Mouse (Mus musculus) layer of hippocampus, postnatal 14 days (tissue): ENCODE measurements around the gene Atg7. TPM values are rescaled to one million over a fixed set of nuclear protein-coding genes. Genes with fewer than 3 reads are reported as not detected.
A peak's percentile ranks its signal among the peaks of the same experiment; 100 is the strongest.
"Not testable (repeated sequence)": the region's sequence is repeated elsewhere in the genome, so short reads cannot be mapped to it uniquely, and the experiment has no call there.

ENCODE experiments used
- DNase-seq, 2 experiments: peaks; one replicate each; pipeline ENCODE4 v3.0.0; 2021 to 2022; ENCODE audit warnings: low spot score in 2 of 2, mixed read lengths in 1 of 2
- long read RNA-seq, 2 experiments: library from polyadenylated mRNA; stranded (forward); transcript quantifications; one replicate each; pipeline ENCODE4 v2.0.0; 2021
- total RNA-seq, 2 experiments: library from RNA; stranded (reverse); gene quantifications; 2 replicates each; pipeline ENCODE4 v1.2.3; 2021

Atg7 gene
- total RNA-seq, result 10 to 100 TPM; 21.0 to 27.7 TPM
- long read RNA-seq, experiment 1, transcript Atg7-201 (19 exons, 3,761 nt), result major isoform, 10 of 21 reads
- long read RNA-seq, experiment 1, partial matches to known transcripts, result 2 of 21 reads
- long read RNA-seq, experiment 1, other reads (novel, unspliced or antisense), result 7 of 21 reads
- long read RNA-seq, experiment 2, transcript Atg7-201 (19 exons, 3,761 nt), result major isoform, 6 of 18 reads
- long read RNA-seq, experiment 2, partial matches to known transcripts, result 5 of 18 reads
- long read RNA-seq, experiment 2, other reads (novel, unspliced or antisense), result 4 of 18 reads

DNA sequence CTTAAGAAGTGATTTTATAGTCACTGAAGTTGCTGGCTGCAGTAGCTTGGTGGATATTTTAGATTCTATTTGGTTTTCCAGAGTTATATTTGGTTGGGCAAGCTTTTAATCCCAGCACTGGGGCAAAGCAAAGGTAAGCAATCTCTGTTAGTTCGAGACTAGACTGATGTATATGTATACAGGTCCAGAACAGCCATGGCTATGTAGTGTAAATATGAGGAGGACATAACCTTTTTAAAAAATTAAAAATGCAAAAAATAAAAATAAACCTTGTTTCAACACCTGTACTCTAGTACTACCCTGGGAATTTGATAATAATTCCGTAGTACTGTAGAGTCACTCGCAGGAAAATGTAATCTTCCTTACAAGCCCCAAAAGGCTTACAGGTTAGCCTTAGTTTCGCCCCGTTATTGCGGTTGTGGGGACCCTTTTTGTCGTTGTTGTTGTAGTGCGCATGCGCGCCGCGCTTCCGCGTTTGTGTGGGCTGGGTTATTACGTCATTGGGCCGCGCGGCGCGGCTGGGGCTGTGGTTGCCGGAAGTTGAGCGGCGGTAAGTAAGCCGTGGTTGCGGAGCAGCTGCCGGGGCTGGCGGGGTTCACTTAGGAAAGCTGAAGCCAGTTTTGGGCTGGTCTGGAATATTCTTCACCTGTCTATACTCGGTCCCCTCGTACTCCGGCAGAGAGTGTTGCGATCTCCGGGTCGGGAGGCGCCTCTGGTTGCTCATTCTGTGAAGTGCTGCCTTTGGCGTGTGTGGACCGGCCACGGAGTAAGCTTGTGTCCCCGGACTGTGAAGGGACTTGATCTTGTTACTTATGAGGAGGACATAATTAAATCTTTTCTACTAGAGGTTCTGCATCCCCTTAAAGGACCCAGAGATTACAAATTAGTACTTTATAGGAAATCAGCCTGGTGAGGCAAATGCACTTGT is at the start of gene Atg7:
Gene Atg7 (plus strand): TSS at position 497 of the 928 bp plus-strand sequence.
- DNase-seq, result peak; percentile 90 to 92

DNA sequence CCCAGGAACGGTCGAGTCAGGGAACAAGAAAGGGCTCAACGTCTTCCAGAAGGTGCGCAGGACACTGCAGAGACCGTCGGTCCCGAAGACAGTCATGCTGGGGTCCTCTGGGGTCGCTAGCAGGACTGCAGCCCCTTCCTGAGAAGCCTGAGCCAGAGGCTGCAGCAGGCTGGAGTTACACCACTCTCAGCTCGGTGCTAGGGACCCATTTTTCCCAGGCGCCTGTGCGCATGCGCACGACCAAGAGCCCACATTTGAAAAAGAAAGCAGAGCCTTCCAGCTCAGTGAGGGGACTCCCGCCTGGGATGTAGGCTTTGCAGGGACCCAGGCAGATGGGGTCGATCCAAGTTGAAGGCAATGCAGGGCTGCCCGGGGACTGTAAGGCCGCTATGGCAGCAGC is 28.8 kb upstream of the Atg7 start:
- peak; percentile 56 to 73 for DNase-seq

DNA sequence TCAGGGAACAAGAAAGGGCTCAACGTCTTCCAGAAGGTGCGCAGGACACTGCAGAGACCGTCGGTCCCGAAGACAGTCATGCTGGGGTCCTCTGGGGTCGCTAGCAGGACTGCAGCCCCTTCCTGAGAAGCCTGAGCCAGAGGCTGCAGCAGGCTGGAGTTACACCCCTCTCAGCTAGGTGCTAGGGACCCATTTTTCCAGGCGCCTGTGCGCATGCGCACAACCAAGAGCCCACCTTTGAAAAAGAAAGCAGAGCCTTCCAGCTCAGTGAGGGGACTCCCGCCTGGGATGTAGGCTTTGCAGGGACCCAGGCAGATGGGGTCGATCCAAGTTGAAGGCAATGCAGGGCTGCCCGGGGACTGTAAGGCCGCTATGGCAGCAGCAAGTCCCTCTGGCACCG is 9.0 kb upstream of the Atg7 start:
- not testable (repeated sequence) for DNase-seq

DNA sequence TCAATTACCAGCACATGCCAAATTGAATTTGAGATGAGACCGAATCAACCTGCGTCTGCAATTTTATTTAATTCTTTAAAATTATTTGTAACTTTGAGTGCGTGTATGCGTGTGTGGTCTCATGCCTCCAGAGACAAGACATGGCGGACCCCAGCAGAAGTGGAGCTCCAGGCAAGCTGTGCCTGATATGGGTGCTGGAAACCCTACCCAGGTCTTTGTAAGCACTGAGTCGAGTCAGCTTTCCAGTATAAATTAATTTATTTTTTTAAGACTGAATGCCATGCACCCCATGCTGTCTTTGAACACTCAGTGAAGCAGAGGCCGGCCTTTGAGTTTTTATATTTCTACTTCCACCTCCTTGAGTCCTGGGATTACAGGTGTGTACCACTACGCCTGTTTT is 819 bp downstream of the Atg7 start:
- no peak for DNase-seq

DNA sequence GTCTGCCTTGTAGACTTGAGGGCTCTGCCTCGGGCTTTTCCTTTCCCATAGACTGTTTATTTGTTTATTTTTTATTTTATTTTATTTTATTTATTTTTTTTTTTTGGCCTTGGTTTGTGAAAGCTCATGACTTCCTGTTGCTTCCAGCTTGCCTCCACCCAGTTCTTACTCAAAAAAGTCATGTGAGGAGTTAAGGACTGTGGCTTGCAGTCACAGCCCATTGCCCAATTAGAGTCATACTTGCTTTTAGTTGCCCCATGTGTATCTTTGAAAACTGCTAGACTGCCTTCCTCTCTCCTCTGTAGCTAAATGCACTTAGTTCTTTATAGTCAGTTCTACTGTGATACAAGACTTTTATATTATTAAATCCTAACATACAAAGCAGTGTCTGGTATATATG is 1.6 kb downstream of the Atg7 start:
- no peak for DNase-seq

DNA sequence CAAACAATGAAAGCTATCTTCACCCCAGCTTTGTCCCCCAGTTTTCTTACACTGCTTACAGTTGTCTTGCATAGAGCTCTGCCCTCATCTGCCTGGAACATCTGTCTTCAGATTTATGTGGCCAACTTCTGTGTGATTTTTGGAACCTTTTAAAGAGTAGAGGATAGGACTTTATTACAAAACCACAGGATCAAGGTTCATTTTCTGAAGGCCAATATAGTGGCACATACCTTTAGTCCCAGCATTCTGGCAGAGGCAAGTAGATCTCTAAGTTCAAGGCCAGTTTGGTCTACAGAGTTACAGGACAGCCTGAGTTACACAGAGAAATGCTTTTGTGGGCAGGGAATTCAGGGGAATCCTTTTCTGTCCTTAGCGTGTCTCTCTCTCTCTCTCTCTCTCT is 3.3 kb downstream of the Atg7 start:
- no peak for DNase-seq

DNA sequence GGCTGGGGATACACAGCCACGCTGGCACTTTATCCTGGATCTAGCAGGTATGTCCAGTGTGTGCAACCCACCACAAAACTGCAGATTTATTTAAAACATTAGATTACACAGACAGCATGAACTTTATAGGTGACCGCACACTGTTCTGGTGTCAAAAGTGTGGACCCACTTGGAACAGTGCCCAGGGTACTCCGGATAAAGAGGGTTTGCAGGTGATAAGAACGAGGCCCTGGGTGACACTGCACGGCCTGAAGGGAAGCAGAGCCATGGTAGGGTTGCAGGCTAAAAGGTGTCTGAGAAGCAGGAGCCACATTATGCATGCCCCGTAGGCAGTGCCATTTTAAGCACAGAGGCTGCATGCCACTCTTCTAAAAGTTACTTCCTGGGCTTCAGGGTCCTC is 4.1 kb downstream of the Atg7 start:
- DNase-seq, result no peak

DNA sequence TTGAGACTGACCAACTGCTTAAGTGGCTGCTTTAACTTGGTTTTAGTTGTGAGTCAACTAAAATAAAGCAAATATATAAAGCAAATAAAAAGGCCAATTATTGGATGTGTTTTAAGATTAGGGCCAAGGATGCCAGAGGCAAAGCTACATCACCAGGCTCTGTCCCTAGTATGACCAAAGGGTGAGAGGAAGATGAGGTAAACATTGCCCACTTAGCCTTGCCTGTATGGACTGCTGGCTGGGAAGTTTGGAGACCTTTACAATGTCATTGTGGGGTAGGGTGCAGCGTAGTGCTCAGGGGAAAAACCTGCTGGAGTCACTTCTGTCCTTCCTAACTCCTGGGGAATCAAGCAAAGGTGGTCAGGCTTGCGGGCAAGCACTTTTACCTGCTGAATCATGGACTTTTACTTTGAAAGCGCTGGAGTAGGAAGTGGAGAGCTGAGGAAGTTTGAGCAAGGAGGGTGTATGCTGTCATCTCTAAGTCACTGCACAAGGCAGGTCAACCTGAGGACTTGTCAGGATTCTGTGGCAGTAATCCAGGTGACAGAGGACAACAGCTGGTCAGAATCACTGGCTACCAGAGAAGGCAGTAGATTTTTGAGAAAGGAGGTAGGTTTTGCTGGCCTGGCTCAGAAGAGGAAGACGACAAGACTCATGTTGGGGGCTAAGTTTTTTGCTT is 5.6 kb downstream of the Atg7 start:
- DNase-seq, result no peak

DNA sequence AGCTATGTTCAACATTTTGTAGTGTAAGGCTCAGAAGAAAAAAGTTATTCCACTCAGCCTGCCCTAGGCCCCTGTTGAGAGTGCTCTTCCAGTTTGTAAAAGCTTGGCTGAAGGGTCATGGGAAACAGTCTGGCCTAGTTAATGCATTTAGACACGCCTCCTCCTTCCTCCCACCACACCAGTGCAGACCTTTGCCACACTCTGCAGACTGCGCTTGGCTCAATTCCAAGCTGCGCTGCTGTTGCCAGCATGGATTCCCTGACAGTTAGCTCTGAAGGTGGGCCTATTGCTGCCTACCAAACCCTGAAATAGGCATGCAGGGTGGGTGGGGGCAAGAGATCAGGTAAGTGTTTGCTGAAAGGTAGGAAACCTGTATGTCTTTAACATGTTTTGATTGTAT is 9.3 kb downstream of the Atg7 start:
- DNase-seq, result no peak

DNA sequence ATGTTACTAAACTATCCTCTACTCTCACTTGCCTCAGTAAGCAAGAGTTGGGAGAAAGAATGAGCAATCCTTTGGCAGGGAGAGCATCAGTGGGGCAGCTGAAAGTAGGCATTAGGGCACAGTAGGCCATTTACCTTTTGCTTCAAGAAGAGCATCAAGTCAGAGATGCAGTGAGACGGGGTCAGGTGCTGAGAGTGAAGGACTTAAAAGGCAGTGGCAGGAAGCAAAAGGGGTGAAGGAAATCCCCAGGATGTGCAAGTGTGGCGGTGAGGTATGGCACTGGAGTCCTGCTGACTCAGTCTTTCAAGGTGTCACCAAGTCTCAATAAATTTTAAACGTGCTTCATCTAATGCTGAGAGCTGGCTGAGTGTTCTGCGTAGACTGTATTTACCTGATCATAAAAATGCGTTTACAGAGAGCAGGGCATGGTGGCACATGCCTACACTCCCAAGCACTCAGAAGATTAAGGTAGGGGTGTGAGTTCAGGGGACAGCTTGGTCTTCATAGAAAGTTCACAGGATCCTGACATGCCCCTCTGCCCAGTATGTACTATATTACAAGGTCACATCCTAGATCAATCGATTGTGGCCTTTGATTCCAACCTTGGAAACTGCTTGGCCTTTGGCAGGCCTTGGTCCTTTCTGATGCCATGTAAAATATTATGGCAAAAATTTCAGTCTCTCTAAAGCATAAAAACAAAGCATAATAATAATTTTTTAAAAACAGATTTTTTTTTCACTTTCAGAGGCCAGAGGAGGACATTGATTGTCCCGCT is 14.1 kb downstream of the Atg7 start:
- DNase-seq, result no peak

DNA sequence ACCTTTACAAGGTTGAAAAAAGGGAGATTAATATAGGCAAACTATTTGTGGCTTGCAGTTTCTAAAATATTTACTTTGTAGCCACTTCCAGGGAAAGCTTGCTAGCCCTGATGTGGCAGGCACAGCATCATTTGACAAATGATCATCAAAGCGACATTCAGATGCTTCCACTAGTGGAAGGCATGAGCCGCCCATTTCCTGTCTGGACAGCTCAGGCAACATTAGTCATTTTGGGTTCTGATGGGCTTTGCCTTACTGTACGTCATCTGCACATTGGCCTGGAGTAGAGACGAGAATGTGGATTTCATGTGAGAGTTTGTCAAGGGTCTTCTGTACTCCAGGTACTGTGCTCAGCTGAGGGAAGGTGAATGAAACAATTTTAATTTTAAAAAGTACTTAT is 14.9 kb downstream of the Atg7 start:
- DNase-seq, result no peak

DNA sequence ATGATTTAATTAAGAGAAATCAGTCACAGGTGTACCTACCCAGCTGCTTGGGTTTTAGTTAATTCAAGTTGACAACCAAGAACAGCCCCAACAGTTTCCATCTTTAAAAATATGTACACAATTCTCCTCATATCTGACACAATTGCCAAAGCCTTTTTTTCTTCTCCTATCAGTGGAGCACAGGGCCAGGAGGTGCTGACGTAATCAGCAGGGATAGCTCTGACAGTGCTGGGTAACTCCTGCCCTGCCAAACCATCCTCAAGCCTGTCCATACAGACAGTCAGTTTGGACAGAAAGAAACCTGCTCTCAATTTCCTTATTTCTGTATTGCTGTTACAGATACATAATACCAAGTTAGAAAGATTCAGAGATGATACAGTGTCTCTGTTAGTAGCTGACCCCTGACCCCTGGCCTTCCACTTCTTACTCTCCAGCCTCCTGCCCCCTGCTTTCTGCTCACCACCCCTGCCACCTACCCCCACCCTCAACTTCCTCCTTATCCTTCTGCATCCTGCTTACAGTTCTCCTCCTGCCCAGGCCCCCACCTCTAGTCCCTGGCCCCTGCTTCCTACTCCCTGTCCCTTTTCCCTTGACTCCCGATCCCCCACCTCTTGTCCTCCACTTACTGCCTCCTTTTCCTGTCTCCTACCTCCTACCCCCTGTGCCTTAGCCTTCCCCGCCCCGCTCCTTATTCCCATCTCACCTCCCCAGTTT is 16.5 kb downstream of the Atg7 start:
- DNase-seq, result no peak

DNA sequence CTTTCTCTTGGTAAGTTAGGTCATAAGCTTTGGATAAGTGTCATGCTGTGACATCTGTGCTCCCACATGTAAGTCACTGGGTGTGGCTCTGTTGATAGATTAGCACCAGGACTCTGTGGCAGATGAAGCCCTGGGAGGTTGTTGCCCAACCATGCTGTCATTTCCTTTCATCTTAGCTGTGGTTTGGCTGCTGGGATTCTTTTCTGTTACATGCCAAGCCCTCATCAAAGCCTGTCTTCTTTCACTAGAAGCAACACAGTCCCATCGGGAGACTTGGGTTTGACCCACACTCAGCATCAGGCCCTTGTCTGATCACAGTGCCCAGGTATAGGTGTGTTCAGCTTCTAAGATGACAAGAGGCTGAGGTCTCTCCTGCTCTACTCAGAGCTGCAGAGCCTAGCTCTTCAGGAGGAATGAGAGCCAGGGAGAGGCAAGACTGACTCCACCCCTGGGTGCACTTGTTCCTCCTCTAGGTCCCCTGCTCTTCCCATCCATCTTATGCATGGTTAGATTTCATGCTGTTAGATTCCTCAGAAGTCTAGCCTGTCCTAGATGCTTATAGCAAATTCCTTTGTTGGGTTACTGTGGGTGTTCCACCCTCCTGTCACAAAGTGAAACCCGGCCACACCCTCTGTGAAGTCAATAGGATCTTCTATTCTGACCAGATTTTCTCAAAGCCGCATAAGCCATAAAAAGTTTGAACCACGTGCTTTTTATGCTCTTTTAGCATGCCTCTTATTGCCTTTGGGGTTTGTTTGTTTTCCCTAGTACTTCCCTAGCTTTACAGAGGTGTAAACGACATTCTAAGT is 17.3 kb downstream of the Atg7 start:
- no peak for DNase-seq

DNA sequence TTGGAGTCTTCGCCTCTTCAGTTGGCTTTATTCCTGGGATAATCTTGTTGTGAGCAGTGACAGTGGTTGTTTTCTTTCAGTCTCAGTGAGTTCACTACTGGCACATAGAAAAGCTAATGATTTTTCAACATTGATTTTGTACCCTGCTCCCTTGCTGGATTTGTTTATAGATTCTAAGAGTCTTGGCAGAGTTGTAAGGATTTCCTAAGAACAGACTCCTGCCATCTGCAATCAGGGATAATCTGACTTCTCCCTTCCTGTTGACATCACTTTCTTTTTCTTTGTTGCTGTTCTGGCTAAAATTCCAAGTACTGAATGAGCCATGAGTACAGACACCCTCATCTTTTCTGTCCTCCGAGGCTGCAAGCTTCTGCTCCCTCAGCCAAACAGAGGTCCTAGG is 20.8 kb downstream of the Atg7 start:
- peak in 1 of 2 experiments; percentile 32 for DNase-seq

DNA sequence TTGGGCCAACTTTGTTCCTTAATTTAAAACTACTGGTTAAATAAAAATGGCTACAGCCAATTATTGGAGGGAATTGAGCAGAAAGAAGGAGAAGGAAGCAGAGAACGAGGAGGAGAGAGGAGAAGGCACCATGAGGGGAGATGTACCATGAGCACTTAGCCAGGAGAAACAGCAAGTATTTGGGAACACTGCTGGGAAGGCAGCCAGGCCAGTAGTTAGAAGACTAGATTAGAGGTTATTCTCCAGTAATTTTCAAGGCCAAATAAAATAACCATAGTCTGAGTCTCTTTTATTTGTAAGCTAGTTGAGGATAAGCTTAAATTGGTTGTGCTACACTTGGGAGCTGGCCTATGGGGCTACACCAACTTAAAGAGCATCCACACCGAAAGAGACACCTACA is 21.8 kb downstream of the Atg7 start:
- DNase-seq, result no peak

DNA sequence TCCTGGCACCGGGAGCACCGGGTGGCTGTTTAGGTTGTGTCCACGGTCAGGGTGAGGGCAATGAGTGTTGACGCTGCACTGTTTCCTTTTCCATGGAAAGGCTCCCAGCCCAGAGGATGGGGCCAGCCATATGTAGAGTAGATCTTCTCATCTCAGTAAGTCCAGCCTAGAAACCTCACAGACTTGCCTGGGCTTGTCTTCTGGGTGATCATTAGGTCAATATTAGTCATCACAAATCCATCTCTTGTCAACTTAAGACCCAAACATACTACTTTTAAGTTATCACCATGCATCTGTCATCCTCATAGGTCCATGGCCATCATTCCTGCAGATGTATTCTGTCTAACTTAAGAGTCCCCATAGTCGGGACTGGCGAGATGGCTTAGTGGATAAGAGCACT is 24.6 kb downstream of the Atg7 start:
- DNase-seq, result no peak

DNA sequence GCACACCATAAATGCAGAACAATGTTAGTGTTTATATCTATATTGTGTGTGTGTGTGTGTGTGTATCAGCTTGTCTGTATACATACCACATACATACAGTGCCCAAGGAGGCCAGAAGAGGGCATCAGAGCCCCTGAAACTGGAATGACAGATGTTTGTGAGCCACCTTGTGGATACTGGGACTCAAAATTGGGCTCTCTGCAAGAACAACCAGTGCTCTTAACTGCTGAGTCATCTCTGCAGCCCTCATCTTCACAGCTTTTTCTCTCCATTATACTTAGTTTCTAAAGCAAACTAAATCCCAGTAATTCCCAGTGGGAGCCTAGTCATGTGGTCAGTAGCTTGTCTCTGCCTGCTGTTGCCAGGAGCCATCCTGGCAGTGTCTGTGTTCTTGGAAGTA is 31.9 kb downstream of the Atg7 start:
- DNase-seq, result no peak

DNA sequence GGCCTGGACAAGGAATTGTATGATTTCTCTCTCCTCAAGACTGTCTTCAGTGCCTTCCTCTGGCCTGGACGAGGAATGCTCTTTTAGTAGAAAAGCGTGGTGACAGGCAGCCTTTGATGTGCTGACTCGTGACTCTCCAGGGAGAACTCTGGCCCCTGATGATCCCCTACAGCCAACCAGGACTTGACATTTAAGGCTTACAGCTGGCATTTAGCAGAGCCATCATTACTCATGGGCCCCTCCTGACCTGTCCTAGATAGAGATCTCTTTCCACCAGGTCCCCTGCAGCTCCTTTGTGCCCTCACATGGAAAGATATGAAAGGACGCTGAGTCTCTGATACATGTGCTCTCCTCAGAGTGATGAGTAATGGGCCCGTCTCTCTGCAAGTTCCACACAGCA is 33.2 kb downstream of the Atg7 start:
- no peak for DNase-seq

DNA sequence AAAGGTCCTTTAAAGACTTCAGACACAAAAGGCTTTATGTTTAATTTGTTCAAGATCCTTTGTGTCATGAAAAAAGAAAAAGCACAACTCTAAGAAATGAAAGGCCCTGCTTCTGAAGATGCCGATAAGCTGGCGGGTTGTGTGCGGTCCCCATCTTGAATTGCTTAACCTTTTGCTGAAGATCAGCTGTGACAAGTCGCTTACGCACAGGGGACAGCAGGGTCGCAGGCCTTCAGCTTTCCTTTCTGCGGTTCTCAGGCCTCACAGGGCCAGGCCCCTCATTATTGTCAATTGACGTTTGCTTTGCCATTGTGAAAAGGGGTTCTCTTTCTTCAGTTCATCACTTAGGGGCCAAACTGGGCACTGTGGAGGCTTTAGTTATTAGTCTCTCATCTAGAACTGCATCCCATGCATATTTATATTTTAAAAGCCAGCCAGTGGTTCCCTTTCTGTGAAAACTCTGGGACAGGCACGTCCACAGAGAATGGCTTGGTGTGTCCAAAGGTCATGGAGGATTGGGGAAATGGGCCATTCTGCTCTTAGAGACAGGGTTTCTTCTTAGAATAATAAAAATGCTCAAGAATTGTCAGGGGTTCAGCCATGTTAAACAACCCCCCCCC is 39.3 kb downstream of the Atg7 start:
- DNase-seq, result no peak
